18 mouse cellular contexts compared by ENCODE assay signal in genomic region chr19:18599051-18599450, GRCm38 (mm10). TPM values are rescaled to one million over a fixed set of nuclear protein-coding genes. Genes with fewer than 3 reads are reported as not detected.
DNase-seq lines count a peak whose midpoint lies in the region; ATAC-seq and TF ChIP-seq lines count a peak whose summit lies in the region.
"Had no signal": no experiment of that assay in that cellular context is flagged by ENCODE, and none has a peak within 500 bp of the region (broad histone marks: within the 10 kb centered on the region; RNA-seq: fewer than 3 reads in every experiment).

No protein-coding gene starts in this region.

- 57% methylated on average over 8 of the region's 8 CpGs for WGBS in heart, embryonic 12.5 days
- 56% methylated on average over 8 of the region's 8 CpGs for WGBS in lung, postnatal 0 days
- WGBS in lung, adult 2 months, result 76% methylated on average over 8 of the region's 8 CpGs

- peak overlapping the region; percentile 44; the same call in 1 of the 2 replicates for H3K27ac ChIP-seq in heart, embryonic 12.5 days (ENCODE audit: poor library complexity, severe bottlenecking)
- H3K27ac ChIP-seq in lung, postnatal 0 days (ENCODE audit: low read length), result 0 out of 2 replicates have a peak overlapping the region, but pooled peaks have one; percentile 68
- H3K27ac ChIP-seq: forebrain, embryonic 13.5 days; hindbrain, embryonic 15.5 days; limb, embryonic 10.5 days; liver, embryonic 13.5 days; macrophage; midbrain, embryonic 13.5 days; stomach, embryonic 15.5 days had no signal

- ATAC-seq in heart, embryonic 12.5 days (ENCODE audit: insufficient number of reproducible peaks, low FRiP score), result no peak
- peak; percentile 91 for ATAC-seq in lung, postnatal 0 days
- peak; percentile 32 for ATAC-seq in activated CD4-positive, CD25-positive, alpha-beta regulatory T cell, adult 4 months
- peak; percentile 45 for ATAC-seq in inflammation-experienced regulatory T-cells, adult 6 months
- ATAC-seq: forebrain, embryonic 13.5 days; midbrain, embryonic 13.5 days had no signal

- H3K27me3 ChIP-seq in heart, embryonic 12.5 days (replicated peaks), result no peaks in the 10 kb centered on the region
- no peaks in the 10 kb centered on the region for H3K27me3 ChIP-seq in lung, postnatal 0 days (replicated peaks; ENCODE audit: insufficient read depth, low read length)
- H3K27me3 ChIP-seq: forebrain, embryonic 13.5 days; hindbrain, embryonic 15.5 days; liver, embryonic 13.5 days; midbrain, embryonic 13.5 days; stomach, embryonic 15.5 days had no signal

- H3K4me1 ChIP-seq in heart, embryonic 12.5 days (replicated peaks), result 0 out of 2 replicates have a peak, but pooled peaks cover 4% of the 10 kb centered on the region
- peaks cover 6% of the 10 kb centered on the region; the same call in 1 of the 2 replicates for H3K4me1 ChIP-seq in lung, postnatal 0 days (ENCODE audit: insufficient read depth, low read depth, low read length)
- peaks cover 21% of the 10 kb centered on the region for H3K4me1 ChIP-seq in lung, adult 2 months (ENCODE audit: control insufficient read depth, insufficient read depth, low read length)
- H3K4me1 ChIP-seq: forebrain, embryonic 13.5 days; hindbrain, embryonic 15.5 days; midbrain, embryonic 13.5 days; stomach, embryonic 15.5 days had no signal

- no peak overlapping the region for H3K9ac ChIP-seq in heart, embryonic 12.5 days
- H3K9ac ChIP-seq in lung, postnatal 0 days (replicated peaks; ENCODE audit: low read depth), result no peak overlapping the region
- H3K9ac ChIP-seq: forebrain, embryonic 13.5 days; hindbrain, embryonic 15.5 days; liver, embryonic 13.5 days; midbrain, embryonic 13.5 days; stomach, embryonic 15.5 days had no signal

- TF ChIP-seq POLR2A in lung, adult 2 months (IDR thresholded peaks at IDR 0.05; ENCODE audit: borderline replicate concordance, extremely low read depth, low read depth, low read length), result no peak

- no peak overlapping the region for H3K4me2 ChIP-seq in heart, embryonic 12.5 days
- H3K4me2 ChIP-seq in lung, postnatal 0 days (replicated peaks; ENCODE audit: low read depth, low read length), result no peak overlapping the region
- H3K4me2 ChIP-seq: forebrain, embryonic 13.5 days; hindbrain, embryonic 15.5 days; liver, embryonic 13.5 days; midbrain, embryonic 13.5 days; stomach, embryonic 15.5 days had no signal

- H3K4me3 ChIP-seq in heart, embryonic 12.5 days, result no peak overlapping the region
- no peak overlapping the region for H3K4me3 ChIP-seq in lung, postnatal 0 days (ENCODE audit: low read depth, low read length)
- H3K4me3 ChIP-seq in lung, adult 2 months (replicated peaks; ENCODE audit: extremely low read depth, low read depth, low read length), result no peak overlapping the region
- H3K4me3 ChIP-seq: forebrain, embryonic 13.5 days; hindbrain, embryonic 15.5 days; limb, embryonic 10.5 days; liver, embryonic 13.5 days; midbrain, embryonic 13.5 days; stomach, embryonic 15.5 days had no signal

- H3K36me3 ChIP-seq in heart, embryonic 12.5 days, result peaks cover 14% of the 10 kb centered on the region
- peaks cover 4% of the 10 kb centered on the region; the same call in 1 of the 2 replicates for H3K36me3 ChIP-seq in lung, postnatal 0 days (ENCODE audit: insufficient read depth, low read length)
- H3K36me3 ChIP-seq: hindbrain, embryonic 15.5 days; limb, embryonic 10.5 days; midbrain, embryonic 13.5 days; stomach, embryonic 15.5 days had no signal

- no peak for TF ChIP-seq CTCF in lung, postnatal 0 days (IDR thresholded peaks at IDR 0.05)
- no peak for TF ChIP-seq CTCF in lung, adult 2 months (IDR thresholded peaks at IDR 0.05; ENCODE audit: insufficient read depth, low read length)

- peak; percentile 96 for TF ChIP-seq EP300 in lung, postnatal 0 days (IDR thresholded peaks at IDR 0.05)

- no peaks in the 10 kb centered on the region for H3K9me3 ChIP-seq in heart, embryonic 12.5 days (replicated peaks)
- H3K9me3 ChIP-seq in lung, postnatal 0 days (ENCODE audit: low read length), result no peaks in the 10 kb centered on the region
- H3K9me3 ChIP-seq: forebrain, embryonic 13.5 days; hindbrain, embryonic 15.5 days; limb, embryonic 10.5 days; liver, embryonic 13.5 days; midbrain, embryonic 13.5 days; stomach, embryonic 15.5 days had no signal

- DNase-seq in heart, adult 11 months, result no peak
- peak; percentile 85 for DNase-seq in lung, postnatal 0 days (ENCODE audit: low spot score)
- no peak for DNase-seq in lung, adult 2 months
- DNase-seq in left cerebral cortex, adult 8-10 months (ENCODE audit: low spot score in 2 of 2), result no peak
- DNase-seq in yolk sac, embryonic 10.5 days (ENCODE audit: low spot score), result no peak
- DNase-seq: kidney, postnatal 10 days; layer of hippocampus, postnatal 36 days; liver, embryonic 13.5 days; thymus, postnatal 36 days had no signal

RNA-seq across cellular contexts. Expression of gene Ostf1, which starts 32.6 kb away (rescaled TPM):
- 59.5 and 60.4 TPM in 2 replicates for polyA plus RNA-seq in heart, embryonic 12.5 days (2016; fragmentation: Nextera tagmentation; extraction: Ambion mirVana)
- 215 and 248 TPM in 2 replicates for polyA plus RNA-seq in lung, postnatal 0 days (2015; fragmentation: Nextera tagmentation; extraction: Ambion mirVana)
- polyA plus RNA-seq in lung, adult 2 months (2012; rRNA removed), result 76.8 and 79.7 TPM in 2 replicates
- polyA plus RNA-seq in activated CD4-positive, CD25-positive, alpha-beta regulatory T cell, adult 4 months (2017; shearing (Covaris generic)), result 100 to 1,000 TPM; 142 to 143 TPM
- 100 to 1,000 TPM in 1 of 3 experiments, 10 to 100 TPM in 2; 87.5 to 260 (median 96.7) TPM for polyA plus RNA-seq in inflammation-experienced regulatory T-cells, adult 6 months (2017; shearing (Covaris generic))
- 10 to 100 TPM; 16.3 to 22.2 (median 18.3) TPM for total RNA-seq in left cerebral cortex, adult 8-10 months (2022)

RNA-seq across cellular contexts. Expression of gene Nmrk1, which starts 32.7 kb away (rescaled TPM):
- polyA plus RNA-seq in heart, embryonic 12.5 days (2016; fragmentation: Nextera tagmentation; extraction: Ambion mirVana), result 5.7 and 6.3 TPM in 2 replicates
- polyA plus RNA-seq in lung, postnatal 0 days (2015; fragmentation: Nextera tagmentation; extraction: Ambion mirVana), result 5.0 and 7.4 TPM in 2 replicates
- polyA plus RNA-seq in lung, adult 2 months (2012; rRNA removed), result 3.0 and 4.7 TPM in 2 replicates
- polyA plus RNA-seq in activated CD4-positive, CD25-positive, alpha-beta regulatory T cell, adult 4 months (2017; shearing (Covaris generic)), result 1 to 10 TPM; 6.0 to 7.3 TPM
- 10 to 100 TPM in 1 of 3 experiments, 1 to 10 TPM in 2; 6.7 to 16.1 (median 8.9) TPM for polyA plus RNA-seq in inflammation-experienced regulatory T-cells, adult 6 months (2017; shearing (Covaris generic))
- 1 to 10 TPM; 4.9 to 6.5 (median 5.6) TPM for total RNA-seq in left cerebral cortex, adult 8-10 months (2022)
